Mouse (Mus musculus): ENCODE measurements around the gene Btnl6.

GRCm38 (mm10) chr17:34549843-34550242 is 32.7 kb upstream of the Btnl6 start:
- no peak for TF ChIP-seq CTCF (IDR thresholded peaks at IDR 0.05; ENCODE audit: extremely low read depth, insufficient read depth, low read length)
- no peak for TF ChIP-seq POLR2A (IDR thresholded peaks at IDR 0.05; ENCODE audit: extremely low read depth, insufficient read depth, low read length)

All from cortical plate, adult 2 months (tissue).